Mouse (Mus musculus) urinary bladder, adult 18-20 months (tissue): ENCODE results near the gene Klra1.
"Not testable (repeated sequence)": the region's sequence is repeated elsewhere in the genome, so short reads cannot be mapped to it uniquely, and the experiment has no call there.

Source experiments
- DNase-seq, 2 experiments: peaks; one replicate each; pipeline ENCODE4 v3.0.0; 2022; ENCODE audit warnings: low spot score in 2 of 2, mixed read lengths in 2 of 2

Klra1 gene

GRCm38 (mm10) chr6:130386750-130387149 lies at the start of gene Klra1:
TSS of gene Klra1 (minus strand) at chr6:130386874.
- DNase-seq = no peak

GRCm38 (mm10) chr6:130429511-130429910 lies 42.8 kb upstream of the Klra1 start:
- DNase-seq = no peak

GRCm38 (mm10) chr6:130419158-130419557 lies 32.5 kb upstream of the Klra1 start:
- no peak for DNase-seq

- DNase-seq = no peak
These were observed 18.2 kb upstream of the Klra1 start for GRCm38 (mm10) chr6:130404882-130405281.

GRCm38 (mm10) chr6:130385803-130386202 lies 871 bp downstream of the Klra1 start:
- no peak for DNase-seq

- no peak for DNase-seq
These were observed 4.3 kb downstream of the Klra1 start for GRCm38 (mm10) chr6:130382375-130382774.

- DNase-seq = not testable (repeated sequence)
These were observed 41.3 kb downstream of the Klra1 start for GRCm38 (mm10) chr6:130345381-130345780.

- not testable (repeated sequence) for DNase-seq
These were observed 44.7 kb downstream of the Klra1 start for GRCm38 (mm10) chr6:130341973-130342372.

- DNase-seq = no peak
These were observed 49.3 kb downstream of the Klra1 start, which contains the start of gene Klra3 for GRCm38 (mm10) chr6:130337411-130337810. TSS of gene Klra3 (minus strand) at chr6:130337574.
